Mouse (Mus musculus) cerebellum, adult 18-20 months (tissue): ENCODE results near the gene St6galnac3.

Experiments
- DNase-seq, 2 experiments: peaks; one replicate each; pipeline ENCODE4 v3.0.0; 2021

The St6galnac3 gene

GRCm38 (mm10) chr3:153645803-153646202 is 79.2 kb downstream of the St6galnac3 start:
- DNase-seq = no peak

- no peak for DNase-seq
These were observed 81.0 kb downstream of the St6galnac3 start for GRCm38 (mm10) chr3:153643822-153644519.

GRCm38 (mm10) chr3:153642826-153643225 is 82.1 kb downstream of the St6galnac3 start:
- no peak for DNase-seq

GRCm38 (mm10) chr3:153641805-153642204 is 83.2 kb downstream of the St6galnac3 start:
- no peak for DNase-seq

- peak in 1 of 2 experiments; percentile 31 for DNase-seq
These were observed 87.6 kb downstream of the St6galnac3 start for GRCm38 (mm10) chr3:153637336-153637735.

GRCm38 (mm10) chr3:153636804-153637153 is 88.2 kb downstream of the St6galnac3 start:
- DNase-seq = no peak

GRCm38 (mm10) chr3:153636094-153636803 is 88.7 kb downstream of the St6galnac3 start:
- DNase-seq = no peak

- no peak for DNase-seq
These were observed 92.8 kb downstream of the St6galnac3 start for GRCm38 (mm10) chr3:153631988-153632672.

- no peak for DNase-seq
These were observed 98.7 kb downstream of the St6galnac3 start for GRCm38 (mm10) chr3:153626237-153626636.

- no peak for DNase-seq
These were observed 106.0 kb downstream of the St6galnac3 start for GRCm38 (mm10) chr3:153618976-153619375.

- DNase-seq = no peak
These were observed 108.1 kb downstream of the St6galnac3 start for GRCm38 (mm10) chr3:153616849-153617248.

GRCm38 (mm10) chr3:153610239-153610638 is 114.7 kb downstream of the St6galnac3 start:
- DNase-seq = no peak

GRCm38 (mm10) chr3:153606331-153606730 is 118.6 kb downstream of the St6galnac3 start:
- DNase-seq = peak; percentile 31 to 41

GRCm38 (mm10) chr3:153605767-153606098 is 119.2 kb downstream of the St6galnac3 start:
- DNase-seq = no peak

- no peak for DNase-seq
These were observed 119.7 kb downstream of the St6galnac3 start for GRCm38 (mm10) chr3:153605089-153605766.

GRCm38 (mm10) chr3:153599179-153599578 is 125.8 kb downstream of the St6galnac3 start:
- no peak for DNase-seq

GRCm38 (mm10) chr3:153598631-153599030 is 126.3 kb downstream of the St6galnac3 start:
- DNase-seq = peak; percentile 9 to 22

- DNase-seq = no peak
These were observed 130.4 kb downstream of the St6galnac3 start for GRCm38 (mm10) chr3:153594531-153594930.

- DNase-seq = no peak
These were observed 131.0 kb downstream of the St6galnac3 start for GRCm38 (mm10) chr3:153593978-153594377.

- DNase-seq = no peak
These were observed 131.9 kb downstream of the St6galnac3 start for GRCm38 (mm10) chr3:153593103-153593502.

GRCm38 (mm10) chr3:153587594-153587993 is 137.4 kb downstream of the St6galnac3 start:
- no peak for DNase-seq

- DNase-seq = no peak
These were observed 140.1 kb downstream of the St6galnac3 start for GRCm38 (mm10) chr3:153584836-153585235.

GRCm38 (mm10) chr3:153582065-153582464 is 142.9 kb downstream of the St6galnac3 start:
- DNase-seq = no peak
